Mouse (Mus musculus) MEL (cell line): ENCODE results near the gene Slc35e3.

Experiments
- CTCF ChIP-seq, 3 experiments: IDR thresholded peaks in 2 of 3; conservative IDR thresholded peaks in 1 of 3; 2 replicates each; pipeline ENCODE4 v1.5.1; 2011 to 2012; ENCODE audit warnings: low read length in 3 of 3, low read depth in 2 of 3, mild to moderate bottlenecking in 2 of 3, improper control_type of control experiment in 1 of 3, inconsistent platforms in 1 of 3, mixed read lengths in 1 of 3, moderate library complexity in 1 of 3; ENCODE audit not compliant: control insufficient read depth in 1 of 3, insufficient read depth in 1 of 3, poor library complexity in 1 of 3, severe bottlenecking in 1 of 3
- EP300 ChIP-seq, 2 experiments: IDR thresholded peaks; 2 replicates each; pipeline ENCODE4 v1.6.1; 2011; ENCODE audit warnings: improper control_type of control experiment in 2 of 2, low read length in 2 of 2, low read depth in 1 of 2, mild to moderate bottlenecking in 1 of 2
- NRF1 ChIP-seq: IDR thresholded peaks from 2 replicates; pipeline ENCODE4 v1.6.1; 2014; ENCODE audit warnings: low read depth, mild to moderate bottlenecking, inconsistent platforms, low read length, improper control_type of control experiment, moderate library complexity; ENCODE audit not compliant: poor library complexity, insufficient read depth, severe bottlenecking
- RAD21 ChIP-seq: IDR thresholded peaks from 2 replicates; pipeline ENCODE4 v1.6.1; 2011; ENCODE audit warnings: mild to moderate bottlenecking, low read depth, low read length, improper control_type of control experiment
- SMC3 ChIP-seq: IDR thresholded peaks from 2 replicates; pipeline ENCODE4 v1.6.1; 2011; ENCODE audit warnings: low read depth, low read length, improper control_type of control experiment
- TAL1 ChIP-seq: IDR thresholded peaks from 2 replicates; pipeline ENCODE4 v1.6.1; 2012; ENCODE audit warnings: mild to moderate bottlenecking, inconsistent platforms, low read length, moderate library complexity, mixed read lengths
- UBTF ChIP-seq: IDR thresholded peaks from 2 replicates; pipeline ENCODE4 v1.6.1; 2012; ENCODE audit warnings: low read depth, mild to moderate bottlenecking, inconsistent platforms, low read length, improper control_type of control experiment, moderate library complexity, borderline replicate concordance; ENCODE audit not compliant: insufficient read depth
- USF1 ChIP-seq: IDR thresholded peaks from 2 replicates; pipeline ENCODE4 v1.6.1; 2014; ENCODE audit warnings: low read depth, mild to moderate bottlenecking, inconsistent platforms, low read length, improper control_type of control experiment, moderate library complexity
- ZC3H11A ChIP-seq: IDR thresholded peaks from 2 replicates; pipeline ENCODE4 v1.6.1; 2012; ENCODE audit warnings: low read depth, mild to moderate bottlenecking, inconsistent platforms, low read length, improper control_type of control experiment

DNA sequence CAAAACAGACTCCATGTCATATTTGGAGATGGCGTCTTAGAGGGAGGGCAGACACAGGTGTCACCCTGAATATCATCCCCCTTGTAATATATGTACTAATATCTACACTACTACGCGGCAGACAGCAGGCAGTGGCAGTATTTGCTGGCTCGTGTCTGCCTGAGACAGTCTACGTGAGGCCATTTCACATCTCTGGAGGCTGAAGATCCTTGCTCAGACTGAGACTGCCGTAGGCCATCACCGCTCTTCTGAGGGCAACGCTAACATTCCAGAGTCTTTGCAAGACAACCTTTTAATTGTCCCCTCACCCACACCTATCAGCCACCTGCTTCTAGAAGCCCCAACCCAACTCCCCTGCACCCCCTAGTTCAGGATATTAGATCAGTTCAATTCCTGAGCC, 32.7 kb downstream of the Slc35e3 start:
- TF ChIP-seq RAD21 = no peak
- TF ChIP-seq EP300 (IDR thresholded peaks at IDR 0.05; ENCODE audit: low read depth in 1 of 2, low read length in 2 of 2) = no peak
- TF ChIP-seq USF1 = no peak
- no peak for TF ChIP-seq NRF1
- TF ChIP-seq ZC3H11A = no peak
- TF ChIP-seq UBTF = no peak
- TF ChIP-seq TAL1 = no peak
- no peak for TF ChIP-seq CTCF (IDR thresholded peaks at IDR 0.05 in 2 of 3, conservative IDR thresholded peaks at IDR 0.05 in 1 of 3; ENCODE audit: control insufficient read depth in 1 of 3, insufficient read depth in 1 of 3, low read depth in 2 of 3, low read length in 3 of 3, poor library complexity in 1 of 3, severe bottlenecking in 1 of 3)
- TF ChIP-seq SMC3 = no peak
